Mouse (Mus musculus): ENCODE data around the gene Klra9.
"Not testable (repeated sequence)": the region's sequence is repeated elsewhere in the genome, so short reads cannot be mapped to it uniquely, and the experiment has no call there.

Gene Klra9

GRCm38 (mm10) chr6:130193012-130193411 lies at the start of gene Klra9:
Gene Klra9, minus strand, starts transcription at chr6:130193112.
- DNase-seq (ENCODE audit: low spot score in 2 of 2): not testable (repeated sequence)

- no peak for DNase-seq (ENCODE audit: low spot score in 2 of 2)
Measured at GRCm38 (mm10) chr6:130237536-130237935, 44.6 kb upstream of the Klra9 start.

- no peak for DNase-seq (ENCODE audit: low spot score in 2 of 2)
Measured at GRCm38 (mm10) chr6:130236635-130237034, 43.7 kb upstream of the Klra9 start.

GRCm38 (mm10) chr6:130233222-130233621 lies 40.3 kb upstream of the Klra9 start, which contains the start of gene Klra7:
Gene Klra7, minus strand, starts transcription at chr6:130233322.
- DNase-seq (ENCODE audit: low spot score in 2 of 2): no peak

GRCm38 (mm10) chr6:130197453-130197852 lies 4.5 kb upstream of the Klra9 start:
- not testable (repeated sequence) for DNase-seq (ENCODE audit: low spot score in 2 of 2)

GRCm38 (mm10) chr6:130129798-130130197 lies 63.1 kb downstream of the Klra9 start, which contains the start of gene Klra8:
Gene Klra8, minus strand, starts transcription at chr6:130129898.
- not testable (repeated sequence) for DNase-seq (ENCODE audit: low spot score in 2 of 2)

Data from urinary bladder, adult 18-20 months (tissue).